Mouse (Mus musculus) activated CD4-positive, CD25-positive, alpha-beta regulatory T cell (primary cell): ENCODE measurements around the gene Alyref2. TPM values are rescaled to one million over a fixed set of nuclear protein-coding genes. Genes with fewer than 3 reads are reported as not detected.

Experiments
- polyA plus RNA-seq, 2 experiments: library from polyadenylated mRNA; unstranded; fragments of 100-300 nt; shearing (Covaris generic); gene quantifications; one replicate each; pipeline ENCODE4 v1.2.1; 2017

Alyref2 gene
- 10 to 100 TPM; 10.7 to 12.7 TPM for polyA plus RNA-seq

DNA sequence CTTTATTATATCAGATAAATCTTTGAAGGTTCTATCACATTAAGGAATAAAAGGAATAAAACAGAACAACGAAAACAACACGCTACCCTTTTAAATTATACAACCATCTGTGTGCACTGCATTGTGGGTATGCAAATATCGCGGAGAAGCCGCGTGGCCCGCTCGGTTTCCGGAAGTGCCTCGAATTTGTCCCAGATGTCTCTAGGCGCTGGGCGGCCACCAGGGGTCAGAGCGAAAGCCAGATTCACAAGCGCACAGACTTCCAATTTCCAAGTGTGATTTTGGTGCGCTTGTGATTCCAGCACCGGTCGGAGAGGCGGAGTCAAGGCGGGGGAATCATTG lies at the start of gene Alyref2:
TSS of gene Alyref2 (plus strand) at position 229 of the 342 bp plus-strand sequence.

DNA sequence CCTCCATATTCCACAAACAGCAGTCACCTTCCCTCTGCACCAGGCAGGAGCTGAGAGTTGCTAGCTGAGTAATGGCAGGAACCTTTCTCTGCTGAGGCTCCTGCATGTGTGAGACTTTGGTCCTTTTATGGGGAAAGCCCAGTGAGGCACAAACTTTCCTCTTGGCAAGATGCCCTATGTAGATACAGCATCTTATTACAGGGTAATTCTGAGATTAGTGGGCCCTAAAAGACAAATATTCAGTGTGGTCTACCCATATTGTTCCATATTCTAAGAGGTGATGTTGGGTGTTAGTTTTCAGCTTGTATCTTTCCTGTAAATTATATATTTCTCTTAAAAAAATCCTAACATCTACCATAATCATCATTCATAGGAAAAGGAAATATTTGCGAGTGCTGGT lies 31.9 kb downstream of the Alyref2 start, which contains the start of gene Itln1:
TSS of gene Itln1 (minus strand) at position 101 of the 400 bp plus-strand sequence.

Other genes with a start within 250 kb of the Alyref2 start
- gene B4galt3, start 233.2 kb upstream of the Alyref2 start, polyA plus RNA-seq: 10 to 100 TPM; 22.5 to 36.5 TPM
- 10 to 100 TPM; 45.2 to 55.2 TPM for gene Ppox, start 222.3 kb upstream of the Alyref2 start, polyA plus RNA-seq
- gene Usp21, start 215.5 kb upstream of the Alyref2 start, polyA plus RNA-seq: 10 to 100 TPM; 40.8 to 46.2 TPM
- gene Ufc1, start 208.5 kb upstream of the Alyref2 start, polyA plus RNA-seq: 10 to 100 TPM; 76.4 to 80.7 TPM
- gene Dedd, start 174.3 kb upstream of the Alyref2 start, polyA plus RNA-seq: 10 to 100 TPM; 40.2 to 44.0 TPM
- 10 to 100 TPM; 36.3 to 41.8 TPM for gene Nit1, start 157.8 kb upstream of the Alyref2 start, polyA plus RNA-seq
- gene Pfdn2, start 157.8 kb upstream of the Alyref2 start, polyA plus RNA-seq: 10 to 100 TPM; 65.0 to 93.5 TPM
- under 1 TPM in 1 of 2 experiments, not detected in 1; 0.58 TPM for gene Klhdc9, start 142.7 kb upstream of the Alyref2 start, polyA plus RNA-seq
- under 1 TPM; 0.08 to 0.23 TPM for gene Nectin4, start 133.4 kb upstream of the Alyref2 start, polyA plus RNA-seq
- 100 to 1,000 TPM; 122 to 173 TPM for gene Arhgap30, start 114.5 kb upstream of the Alyref2 start, polyA plus RNA-seq
- 10 to 100 TPM; 63.4 to 64.5 TPM for gene Usf1, start 92.2 kb upstream of the Alyref2 start, polyA plus RNA-seq
- 1 to 10 TPM; 2.0 to 4.2 TPM for gene Tstd1, start 84.6 kb upstream of the Alyref2 start, polyA plus RNA-seq
- gene F11r, start 65.9 kb upstream of the Alyref2 start, polyA plus RNA-seq: under 1 TPM; 0.24 to 0.96 TPM
- gene Itln1, start 31.8 kb downstream of the Alyref2 start, polyA plus RNA-seq: not detected
- under 1 TPM; 0.66 to 0.70 TPM for gene Cd244a, start 55.7 kb downstream of the Alyref2 start, polyA plus RNA-seq
- gene Ly9, start 103.9 kb downstream of the Alyref2 start, polyA plus RNA-seq: 100 to 1,000 TPM; 138 to 139 TPM
- gene Slamf7, start 149.6 kb downstream of the Alyref2 start, polyA plus RNA-seq: 10 to 100 TPM in 1 of 2 experiments, 1 to 10 TPM in 1; 9.4 to 18.5 TPM
- gene Cd48, start 178.5 kb downstream of the Alyref2 start, polyA plus RNA-seq: 100 to 1,000 TPM; 364 to 636 TPM